1 mouse cellular context compared by ENCODE assay signal in the genomic region with DNA sequence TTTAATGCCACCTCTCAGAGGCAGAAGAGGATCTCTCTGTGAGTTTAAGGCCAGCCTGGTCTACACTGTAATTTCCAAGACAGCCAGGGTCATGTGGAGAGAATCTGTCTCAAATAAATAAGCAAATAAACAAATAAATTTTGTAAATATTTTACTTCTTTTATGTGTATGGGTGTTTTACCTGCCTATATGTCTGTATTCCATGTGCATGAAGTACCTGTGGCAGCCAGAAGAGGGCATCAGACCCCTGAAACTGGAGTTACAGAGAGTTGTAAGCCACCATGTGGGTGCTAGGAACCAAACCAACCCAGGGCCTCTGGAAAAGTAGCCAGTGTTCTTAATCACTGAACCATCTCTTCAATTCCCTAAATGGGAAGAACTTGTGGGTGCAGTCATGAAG.
TF ChIP-seq lines count a peak whose summit lies in the region.

No protein-coding gene starts in this region.

TF ChIP-seq in CH12.LX, 34 proteins besides CTCF, POLR2A, EP300 and RAD21 (continued from another document):
- no peak for TF ChIP-seq ETS1 (conservative IDR thresholded peaks at IDR 0.05; ENCODE audit: low read depth, low read length)
